Mouse (Mus musculus) inflammation-experienced regulatory T-cells, adult 6 months (primary cell): ENCODE measurements around the gene Arpc3. TPM values are rescaled to one million over a fixed set of nuclear protein-coding genes. Genes with fewer than 3 reads are reported as not detected.
"Not testable (repeated sequence)": the region's sequence is repeated elsewhere in the genome, so short reads cannot be mapped to it uniquely, and the experiment has no call there.

Experiments
- ATAC-seq: one replicate; pipeline ENCODE4 v1.8.0; 2017
- polyA plus RNA-seq, 3 experiments: library from polyadenylated mRNA; unstranded; fragments of 100-300 nt; shearing (Covaris generic); gene quantifications; one replicate each; pipeline ENCODE4 v1.2.1; 2017

The Arpc3 gene
- polyA plus RNA-seq, 3 experiments from 2014 or later = 331 to 710 (median 523) TPM

GRCm38 (mm10) chr5:122400628-122401302 is 9.1 kb downstream of the Arpc3 start:
- no peak for ATAC-seq

GRCm38 (mm10) chr5:122401303-122401640 is 9.6 kb downstream of the Arpc3 start:
- ATAC-seq = peak; percentile 67

- no peak for ATAC-seq
Observed at GRCm38 (mm10) chr5:122402160-122402559, 10.5 kb downstream of the Arpc3 start.

- ATAC-seq = no peak
Observed at GRCm38 (mm10) chr5:122402772-122403171, 11.1 kb downstream of the Arpc3 start.

- no peak for ATAC-seq
Observed at GRCm38 (mm10) chr5:122403362-122403761, 11.7 kb downstream of the Arpc3 start.

- no peak for ATAC-seq
Observed at GRCm38 (mm10) chr5:122405537-122405936, 13.9 kb downstream of the Arpc3 start.

GRCm38 (mm10) chr5:122409692-122410645 is 18.3 kb downstream of the Arpc3 start:
- no peak for ATAC-seq

- ATAC-seq = no peak
Observed at GRCm38 (mm10) chr5:122411892-122412291, 20.2 kb downstream of the Arpc3 start.

- ATAC-seq = no peak
Observed at GRCm38 (mm10) chr5:122412826-122413225, 21.1 kb downstream of the Arpc3 start.

GRCm38 (mm10) chr5:122414351-122414750 is 22.7 kb downstream of the Arpc3 start:
- ATAC-seq = no peak

- ATAC-seq = no peak
Observed at GRCm38 (mm10) chr5:122415465-122415864, 23.8 kb downstream of the Arpc3 start.

GRCm38 (mm10) chr5:122420676-122421075 is 29.0 kb downstream of the Arpc3 start:
- not testable (repeated sequence) for ATAC-seq

GRCm38 (mm10) chr5:122421271-122422068 is 29.8 kb downstream of the Arpc3 start, which contains the start of gene Anapc7:
TSS of gene Anapc7 (plus strand) at chr5:122421693.
- ATAC-seq = peak; percentile 41

- ATAC-seq = peak; percentile 89
Observed at GRCm38 (mm10) chr5:122422071-122422964, 30.6 kb downstream of the Arpc3 start.

- no peak for ATAC-seq
Observed at GRCm38 (mm10) chr5:122423083-122423482, 31.4 kb downstream of the Arpc3 start.

GRCm38 (mm10) chr5:122425550-122425949 is 33.9 kb downstream of the Arpc3 start:
- ATAC-seq = no peak

GRCm38 (mm10) chr5:122430036-122430775 is 38.5 kb downstream of the Arpc3 start:
- ATAC-seq = peak; percentile 58

GRCm38 (mm10) chr5:122431221-122431620 is 39.5 kb downstream of the Arpc3 start:
- peak; percentile 72 for ATAC-seq

- ATAC-seq = no peak
Observed at GRCm38 (mm10) chr5:122434541-122434940, 42.9 kb downstream of the Arpc3 start.

- ATAC-seq = no peak
Observed at GRCm38 (mm10) chr5:122439400-122440094, 47.9 kb downstream of the Arpc3 start.
